Mouse (Mus musculus): ENCODE measurements at regions not wholly inside any gene's neighbourhood (a gene's known extent, or its start where the extent isn't known, plus 50 kb on each side); places are given as distances from the start of the nearest gene placed in this dataset.

DNA sequence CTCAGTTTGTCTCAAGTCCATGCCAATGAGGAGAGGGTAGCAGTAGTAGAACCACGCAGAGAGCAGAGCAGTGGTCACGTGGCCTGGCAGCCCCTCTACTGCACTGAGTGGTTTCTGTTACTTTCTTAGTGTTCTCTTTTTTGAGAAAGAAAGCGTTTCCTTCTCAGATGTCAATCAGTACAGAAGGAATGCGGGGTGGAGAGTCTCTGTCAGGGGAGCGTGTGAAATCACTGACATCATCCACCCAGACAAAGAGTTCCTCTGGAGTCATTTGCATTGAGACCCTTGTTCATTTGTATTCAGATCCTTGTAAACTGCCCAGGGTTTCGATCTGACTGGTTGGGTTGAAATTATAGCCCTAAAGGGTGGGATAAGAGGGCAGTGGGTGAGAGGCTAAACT is 85.8 kb upstream of the Nckap5 start:
- Histone ChIP-seq H3K27me3 (ENCODE audit: control insufficient read depth, insufficient read depth, low read length) (no peaks in the 10 kb centered on the region), H3K9ac (ENCODE audit: low read depth, low read length) (no peak overlapping the region), H3K36me3 (ENCODE audit: control insufficient read depth, insufficient read depth, low read length) (no peaks in the 10 kb centered on the region), H3K27ac (ENCODE audit: low read depth, low read length) (no peak overlapping the region), H3K4me2 (replicated peaks; ENCODE audit: low read depth, low read length) (no peak overlapping the region), H3K4me1 (ENCODE audit: control insufficient read depth, insufficient read depth, low read length) (no peaks in the 10 kb centered on the region), H3K9me3 (ENCODE audit: control insufficient read depth, low read length) (no peaks in the 10 kb centered on the region), H3K4me3 (ENCODE audit: low read length) (no peak overlapping the region)
- no peak for ATAC-seq (ENCODE audit: low FRiP score, low TSS enrichment)
- 80% methylated on average over 6 of the region's 6 CpGs for WGBS

GRCm38 (mm10) chr1:126911277-126912060 is 80.9 kb upstream of the Nckap5 start:
- no peak for ATAC-seq (ENCODE audit: low FRiP score, low TSS enrichment)
- Histone ChIP-seq H3K4me3 (ENCODE audit: low read length) (no peak overlapping the region), H3K4me1 (ENCODE audit: control insufficient read depth, insufficient read depth, low read length) (no peaks in the 10 kb centered on the region), H3K27ac (ENCODE audit: low read depth, low read length) (no peak overlapping the region), H3K9me3 (ENCODE audit: control insufficient read depth, low read length) (no peaks in the 10 kb centered on the region), H3K27me3 (ENCODE audit: control insufficient read depth, insufficient read depth, low read length) (no peaks in the 10 kb centered on the region), H3K4me2 (replicated peaks; ENCODE audit: low read depth, low read length) (no peak overlapping the region), H3K36me3 (ENCODE audit: control insufficient read depth, insufficient read depth, low read length) (no peaks in the 10 kb centered on the region), H3K9ac (ENCODE audit: low read depth, low read length) (no peak overlapping the region)
- WGBS: 36% methylated on average over 12 of the region's 12 CpGs

GRCm38 (mm10) chr1:126907417-126907816 is 76.8 kb upstream of the Nckap5 start:
- no peak for ATAC-seq (ENCODE audit: low FRiP score, low TSS enrichment)
- Histone ChIP-seq H3K9ac (ENCODE audit: low read depth, low read length) (no peak overlapping the region), H3K36me3 (ENCODE audit: control insufficient read depth, insufficient read depth, low read length) (no peaks in the 10 kb centered on the region), H3K27ac (ENCODE audit: low read depth, low read length) (no peak overlapping the region), H3K4me3 (ENCODE audit: low read length) (no peak overlapping the region), H3K9me3 (ENCODE audit: control insufficient read depth, low read length) (no peaks in the 10 kb centered on the region), H3K4me2 (replicated peaks; ENCODE audit: low read depth, low read length) (no peak overlapping the region), H3K27me3 (ENCODE audit: control insufficient read depth, insufficient read depth, low read length) (no peaks in the 10 kb centered on the region), H3K4me1 (ENCODE audit: control insufficient read depth, insufficient read depth, low read length) (no peaks in the 10 kb centered on the region)
- 84% methylated on average over 2 of the region's 2 CpGs for WGBS

- no peak for ATAC-seq (ENCODE audit: low FRiP score, low TSS enrichment)
- WGBS: 84% methylated on average over 3 of the region's 3 CpGs
- H3K9ac ChIP-seq (ENCODE audit: low read depth, low read length): no peak overlapping the region
Measured at GRCm38 (mm10) chr1:126898484-126898883, 67.9 kb upstream of the Nckap5 start.

DNA sequence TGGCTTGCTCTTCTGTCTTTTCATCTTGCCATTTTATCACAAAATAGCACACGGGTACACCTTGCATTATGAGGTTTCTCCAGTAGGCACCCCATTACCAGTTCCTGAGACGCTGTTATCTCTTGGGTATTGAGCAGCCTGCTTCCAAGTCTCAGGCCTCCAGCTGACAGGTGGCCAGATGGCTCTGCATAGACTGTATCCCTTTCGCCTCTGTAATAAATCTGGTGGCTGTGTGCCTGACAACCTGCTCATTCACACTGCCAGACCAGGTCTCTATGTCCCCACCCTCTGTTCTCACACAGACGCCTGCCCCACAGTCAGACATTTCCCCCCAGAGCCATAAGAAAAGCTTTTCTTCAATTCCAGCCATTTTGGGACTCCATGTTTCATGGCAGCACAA is 66.3 kb upstream of the Nckap5 start:
- Histone ChIP-seq H3K9me3 (ENCODE audit: control insufficient read depth, low read length) (no peaks in the 10 kb centered on the region), H3K4me3 (ENCODE audit: low read length) (no peak overlapping the region), H3K27me3 (ENCODE audit: control insufficient read depth, insufficient read depth, low read length) (no peaks in the 10 kb centered on the region), H3K4me1 (ENCODE audit: control insufficient read depth, insufficient read depth, low read length) (no peaks in the 10 kb centered on the region), H3K4me2 (replicated peaks; ENCODE audit: low read depth, low read length) (no peak overlapping the region), H3K36me3 (ENCODE audit: control insufficient read depth, insufficient read depth, low read length) (no peaks in the 10 kb centered on the region), H3K9ac (ENCODE audit: low read depth, low read length) (no peak overlapping the region), H3K27ac (ENCODE audit: low read depth, low read length) (no peak overlapping the region)
- 70% methylated on average over 4 of the region's 4 CpGs for WGBS
- ATAC-seq (ENCODE audit: low FRiP score, low TSS enrichment): no peak

More at GRCm38 (mm10) chr1:126898484-126898883, 67.9 kb upstream of the Nckap5 start:
- Histone ChIP-seq H3K4me1 (ENCODE audit: control insufficient read depth, insufficient read depth, low read length) (no peaks in the 10 kb centered on the region), H3K27ac (ENCODE audit: low read depth, low read length) (no peak overlapping the region), H3K27me3 (ENCODE audit: control insufficient read depth, insufficient read depth, low read length) (no peaks in the 10 kb centered on the region), H3K36me3 (ENCODE audit: control insufficient read depth, insufficient read depth, low read length) (no peaks in the 10 kb centered on the region), H3K4me2 (replicated peaks; ENCODE audit: low read depth, low read length) (no peak overlapping the region), H3K9me3 (ENCODE audit: control insufficient read depth, low read length) (no peaks in the 10 kb centered on the region), H3K4me3 (ENCODE audit: low read length) (no peak overlapping the region)

DNA sequence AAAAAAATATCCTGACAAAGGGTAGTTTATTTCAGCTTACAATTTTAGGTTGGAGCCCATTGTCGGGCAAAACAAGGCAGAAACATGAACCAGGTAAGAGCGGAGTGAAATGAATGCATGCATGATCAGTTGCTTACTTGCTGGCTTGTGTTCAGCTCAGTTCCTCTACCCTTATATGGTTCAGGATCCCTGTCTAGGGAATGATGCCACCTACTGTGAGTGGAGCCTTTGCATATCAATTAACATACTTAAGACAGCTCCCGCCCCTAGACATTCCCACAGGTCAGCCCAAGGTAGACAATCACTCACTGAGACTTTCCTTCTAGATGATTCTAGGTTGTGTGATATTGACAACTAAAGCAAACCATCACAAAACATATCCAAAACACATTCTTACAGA is 50.2 kb upstream of the Nckap5 start:
- H3K4me1 ChIP-seq (ENCODE audit: control insufficient read depth, insufficient read depth, low read length): no peaks in the 10 kb centered on the region
- no peaks in the 10 kb centered on the region for H3K36me3 ChIP-seq (ENCODE audit: control insufficient read depth, insufficient read depth, low read length)
- no peak overlapping the region for H3K9ac ChIP-seq (ENCODE audit: low read depth, low read length)
- H3K4me2 ChIP-seq (replicated peaks; ENCODE audit: low read depth, low read length): no peak overlapping the region
- no peak overlapping the region for H3K4me3 ChIP-seq (ENCODE audit: low read length)
- no peaks in the 10 kb centered on the region for H3K27me3 ChIP-seq (ENCODE audit: control insufficient read depth, insufficient read depth, low read length)
- H3K9me3 ChIP-seq (ENCODE audit: control insufficient read depth, low read length): no peaks in the 10 kb centered on the region
- no peak for ATAC-seq (ENCODE audit: low FRiP score, low TSS enrichment)
- no peak overlapping the region for H3K27ac ChIP-seq (ENCODE audit: low read depth, low read length)
- 95% methylated on average over 3 of the region's 3 CpGs for WGBS

Data from kidney, embryonic 14.5 days (tissue).